Mouse (Mus musculus) heart, embryonic 11.5 days (tissue): ENCODE measurements around the gene Gm9803. TPM values are rescaled to one million over a fixed set of nuclear protein-coding genes. Genes with fewer than 3 reads are reported as not detected.
A peak's percentile ranks its signal among the peaks of the same experiment; 100 is the strongest.
"Not testable (repeated sequence)": the region's sequence is repeated elsewhere in the genome, so short reads cannot be mapped to it uniquely, and the experiment has no call there.

Experiments
- ATAC-seq: fragments of 200-750 bp; cut with Nextera tagmentation; replicated peaks from 2 replicates; pipeline ENCODE4 v1.8.0; 2017; ENCODE audit warnings: moderate library complexity; ENCODE audit not compliant: insufficient number of reproducible peaks, low FRiP score, low TSS enrichment
- H3K27ac ChIP-seq: fragments of 300-500 bp; sonication (generic); 2 replicates; pipeline ENCODE4 v1.5.1; 2014; ENCODE audit warnings: mild to moderate bottlenecking, low read depth, low read length
- H3K27me3 ChIP-seq: fragments of 300-500 bp; sonication (generic); 2 replicates; pipeline ENCODE4 v1.6.1; 2014; ENCODE audit warnings: mild to moderate bottlenecking, low read length, mixed read lengths; ENCODE audit not compliant: control insufficient read depth, insufficient read depth
- H3K36me3 ChIP-seq: fragments of 300-500 bp; sonication (generic); 2 replicates; pipeline ENCODE4 v1.6.1; 2014; ENCODE audit warnings: mild to moderate bottlenecking, low read length, moderate library complexity, mixed read lengths; ENCODE audit not compliant: control insufficient read depth, insufficient read depth
- H3K4me1 ChIP-seq: fragments of 300-500 bp; sonication (generic); 2 replicates; pipeline ENCODE4 v1.6.1; 2014; ENCODE audit warnings: low read length; ENCODE audit not compliant: control insufficient read depth, insufficient read depth
- H3K4me2 ChIP-seq: fragments of 300-500 bp; sonication (generic); 2 replicates; pipeline ENCODE4 v1.6.1; 2014; ENCODE audit warnings: mild to moderate bottlenecking, moderate library complexity
- H3K4me3 ChIP-seq: fragments of 300-500 bp; sonication (generic); 2 replicates; pipeline ENCODE4 v1.5.1; 2014; ENCODE audit warnings: low read depth, low read length
- H3K9ac ChIP-seq: fragments of 300-500 bp; sonication (generic); 2 replicates; pipeline ENCODE4 v1.6.1; 2014; ENCODE audit warnings: mild to moderate bottlenecking, low read depth, low read length, moderate library complexity
- H3K9me3 ChIP-seq: fragments of 300-500 bp; sonication (generic); replicated peaks from 2 replicates; pipeline ENCODE4 v1.6.1; 2016; ENCODE audit warnings: low read length; ENCODE audit not compliant: control insufficient read depth
- WGBS: fragments of 180-500 bp; shearing (Covaris S2); extraction: QIAGEN DNeasy Blood & Tissue Kit; methylation state at CpG from one replicate; pipeline ENCODE4 v1.1.7; 2014; ENCODE audit not compliant: insufficient replicate concordance; 5-methylcytosine and 5-hydroxymethylcytosine counted together
- polyA plus RNA-seq: library from polyadenylated mRNA; unstranded; fragments of >200 nt; fragmentation: Nextera tagmentation; extraction: Ambion mirVana; gene quantifications from 2 replicates; pipeline ENCODE4 v1.2.1, GENCODE M21; 2014

Gm9803 gene
- 11.5 and 22.7 TPM in 2 replicates for polyA plus RNA-seq

- H3K27me3 ChIP-seq, H3K27ac ChIP-seq, H3K4me2 ChIP-seq, H3K4me1 ChIP-seq, H3K9ac ChIP-seq, H3K4me3 ChIP-seq, ATAC-seq, H3K36me3 ChIP-seq, H3K9me3 ChIP-seq: not testable (repeated sequence)
- WGBS, result 97% methylated on average over 10 of the region's 10 CpGs
Observed at GRCm38 (mm10) chr10:43523931-43524330, at the start of gene Gm9803. TSS of gene Gm9803 (plus strand) at chr10:43524084.

DNA sequence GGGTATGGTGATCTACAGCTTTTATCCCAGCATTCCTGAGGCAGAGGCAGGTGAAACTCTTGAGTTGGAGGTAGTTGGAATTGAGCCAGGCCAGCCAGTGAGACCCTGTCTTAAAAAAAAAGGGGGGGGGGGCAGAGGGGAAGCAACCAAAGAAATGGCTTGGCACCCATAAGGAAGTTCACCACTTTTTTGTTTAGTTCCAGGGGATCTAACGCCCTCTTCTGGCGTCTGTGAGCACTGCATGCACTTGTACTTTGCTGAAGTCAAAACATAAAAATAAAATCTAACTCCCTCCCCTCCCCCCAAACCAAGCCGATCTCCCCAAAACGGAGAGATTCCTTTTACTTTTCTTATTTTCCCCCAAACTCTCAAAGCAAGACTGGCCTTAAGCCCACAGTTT is 48.5 kb upstream of the Gm9803 start:
- no peaks in the 10 kb centered on the region for H3K27me3 ChIP-seq
- no peak overlapping the region for H3K27ac ChIP-seq
- H3K9ac ChIP-seq, result no peak overlapping the region
- 49% methylated on average over 4 of the region's 4 CpGs for WGBS
- no peak overlapping the region for H3K4me2 ChIP-seq
- H3K4me1 ChIP-seq, result peaks cover 4% of the 10 kb centered on the region; the same call in 1 of the 2 replicates
- H3K4me3 ChIP-seq, result no peak overlapping the region
- H3K9me3 ChIP-seq, result no peaks in the 10 kb centered on the region
- no peak for ATAC-seq
- H3K36me3 ChIP-seq, result no peaks in the 10 kb centered on the region

- no peak overlapping the region for H3K27ac ChIP-seq
- peak overlapping the region; percentile 61 for H3K9ac ChIP-seq
- H3K4me1 ChIP-seq, result peaks cover 7% of the 10 kb centered on the region; the same call in 1 of the 2 replicates
- H3K9me3 ChIP-seq, result no peaks in the 10 kb centered on the region
- H3K27me3 ChIP-seq, result no peaks in the 10 kb centered on the region
- WGBS, result 10% methylated on average over 9 of the region's 9 CpGs
- H3K4me3 ChIP-seq, result peak overlapping the region; percentile 84
- H3K4me2 ChIP-seq, result peak overlapping the region; percentile 97
- ATAC-seq, result no peak
- no peaks in the 10 kb centered on the region for H3K36me3 ChIP-seq
Observed at GRCm38 (mm10) chr10:43477459-43477858, 46.4 kb upstream of the Gm9803 start.

DNA sequence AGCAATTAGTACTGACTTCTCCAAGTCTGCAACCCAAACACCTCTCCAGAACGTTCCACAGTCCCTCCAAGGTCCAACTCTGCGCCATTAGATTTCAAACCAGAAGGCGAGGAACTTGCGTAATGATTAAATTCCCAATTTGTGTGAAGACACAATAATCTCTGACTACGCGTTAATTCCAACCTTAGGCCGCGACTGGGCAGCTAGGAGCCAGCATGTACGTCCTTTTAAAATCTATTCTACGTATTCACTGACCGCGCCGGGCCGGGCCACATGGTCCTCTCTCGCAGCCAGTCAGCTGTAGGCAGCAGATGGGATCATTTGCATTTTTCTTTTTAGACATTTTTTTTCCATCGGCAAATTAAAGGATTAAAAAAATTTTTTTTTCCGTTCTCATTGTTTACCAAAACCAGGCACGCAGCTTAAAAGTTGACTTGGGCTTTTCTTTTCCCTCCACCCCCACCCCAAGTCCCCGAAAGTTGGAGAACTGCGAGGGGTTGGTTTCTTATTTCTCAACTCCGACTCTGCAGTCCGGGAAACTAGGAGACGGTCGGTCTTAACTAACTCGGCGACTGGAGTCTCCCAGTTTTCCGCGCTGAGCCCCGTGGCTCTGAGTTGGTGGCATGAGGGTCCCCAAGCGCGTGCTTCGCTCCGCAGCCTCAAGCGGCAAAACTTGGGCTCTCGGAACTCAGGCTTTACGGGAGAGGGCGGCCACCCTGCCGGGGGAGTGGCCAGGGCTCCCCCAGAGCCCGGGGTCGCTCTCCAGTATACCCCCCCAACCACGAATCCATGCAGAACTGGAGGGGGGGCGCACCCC is 45.8 kb upstream of the Gm9803 start:
- peak overlapping the region; percentile 97 for H3K4me2 ChIP-seq
- H3K9me3 ChIP-seq, result no peaks in the 10 kb centered on the region
- peaks cover 11% of the 10 kb centered on the region for H3K4me1 ChIP-seq
- H3K9ac ChIP-seq, result peak overlapping the region; percentile 95
- peak; percentile 19; the same call in 1 of the 2 replicates for ATAC-seq
- peak overlapping the region; percentile 97 for H3K27ac ChIP-seq
- peak overlapping the region; percentile 84 for H3K4me3 ChIP-seq
- WGBS, result under 1% methylated on average over 42 of the region's 42 CpGs
- no peaks in the 10 kb centered on the region for H3K27me3 ChIP-seq
- no peaks in the 10 kb centered on the region for H3K36me3 ChIP-seq

DNA sequence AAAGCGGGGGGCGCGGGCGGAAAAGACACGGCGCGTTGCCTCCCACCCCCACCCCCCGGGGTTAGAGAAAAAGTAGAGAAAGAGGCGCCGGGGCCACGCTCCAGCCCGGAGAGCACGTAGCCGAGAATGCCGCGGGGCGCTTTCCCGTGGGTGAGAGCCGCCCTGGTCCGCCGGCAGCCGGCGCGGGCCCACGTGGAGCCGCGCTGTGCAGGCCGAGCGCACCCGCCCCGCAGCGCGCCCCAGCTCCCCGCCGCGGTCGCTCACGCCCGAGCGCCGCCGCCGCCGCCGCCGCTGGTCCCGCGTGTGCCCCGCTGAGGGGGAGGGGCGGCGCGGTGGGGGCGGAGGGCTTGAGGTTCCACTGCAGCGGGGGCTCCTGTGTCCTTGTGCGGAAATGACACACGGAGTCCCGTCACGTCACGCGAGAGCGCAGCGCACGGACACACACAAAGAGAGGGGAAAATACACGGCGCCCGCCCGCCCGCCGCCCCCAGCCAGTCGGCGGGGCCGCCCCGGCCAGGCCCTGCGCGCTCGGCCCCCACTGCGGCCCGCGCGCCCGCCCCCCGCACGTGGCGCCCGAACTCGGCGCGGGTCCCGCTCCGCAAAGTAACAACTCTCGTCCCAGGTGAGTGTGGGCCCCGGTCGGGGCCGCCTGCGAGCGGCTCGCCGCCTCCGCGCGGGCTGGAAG is 45.0 kb upstream of the Gm9803 start, which contains the start of gene Bend3:
Gene Bend3 (plus strand): TSS at position 81 of the 685 bp plus-strand sequence.
- H3K27ac ChIP-seq, result peak within 1 kb of the TSS; percentile 97
- peak within 1 kb of the TSS; percentile 95 for H3K9ac ChIP-seq
- H3K4me2 ChIP-seq, result peak within 1 kb of the TSS; percentile 97
- peak; percentile 59 for ATAC-seq
- H3K4me3 ChIP-seq, result peak within 1 kb of the TSS; percentile 84
- under 1% methylated on average over 77 of the region's 101 CpGs for WGBS
- H3K27me3 ChIP-seq, result no peaks in the 10 kb centered on the region
- peaks cover 18% of the 10 kb centered on the region for H3K4me1 ChIP-seq
- no peaks in the 10 kb centered on the region for H3K9me3 ChIP-seq
- H3K36me3 ChIP-seq, result no peaks in the 10 kb centered on the region

DNA sequence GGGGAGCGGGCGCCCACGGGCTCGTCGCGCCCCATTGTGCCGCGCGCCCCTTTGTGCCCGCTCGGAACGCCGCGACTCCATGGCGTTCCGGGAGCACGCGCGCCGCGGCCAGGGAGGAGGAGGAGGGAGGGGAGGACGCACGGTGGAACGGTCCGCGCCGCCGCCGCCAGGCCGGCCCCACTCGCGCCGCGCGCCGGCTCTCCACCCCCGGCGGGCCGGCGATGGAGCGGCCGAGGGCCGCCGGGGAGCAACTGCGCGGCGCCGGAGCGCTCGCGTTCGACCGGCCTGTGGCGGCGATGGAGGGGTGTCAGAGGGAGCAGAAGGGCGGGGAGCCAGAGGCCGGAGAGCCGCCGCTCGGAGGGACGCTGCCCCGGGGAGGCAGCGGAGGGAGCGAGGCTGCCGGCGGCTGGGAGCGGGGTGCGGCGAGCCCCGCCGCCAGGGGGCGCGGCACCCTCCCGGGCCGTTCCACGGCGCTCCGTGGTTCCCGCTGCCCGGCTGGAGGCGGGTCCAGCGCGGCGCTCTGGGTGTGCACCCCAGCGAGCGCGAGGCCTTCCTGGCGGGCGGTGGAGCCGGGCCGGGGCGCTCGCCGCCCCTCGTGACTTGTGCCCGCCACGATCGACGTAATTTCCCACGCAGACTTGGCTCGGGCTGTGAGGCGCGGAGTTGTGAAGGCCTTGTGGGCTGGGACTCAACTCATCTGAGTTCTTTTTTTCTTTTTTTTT is 44.3 kb upstream of the Gm9803 start:
- H3K4me1 ChIP-seq, result peaks cover 22% of the 10 kb centered on the region
- H3K9me3 ChIP-seq, result no peaks in the 10 kb centered on the region
- no peaks in the 10 kb centered on the region for H3K27me3 ChIP-seq
- H3K4me2 ChIP-seq, result peak overlapping the region; percentile 97
- H3K4me3 ChIP-seq, result peak overlapping the region; percentile 84
- H3K36me3 ChIP-seq, result no peaks in the 10 kb centered on the region
- peak; percentile 88 for ATAC-seq
- peak overlapping the region; percentile 95 for H3K9ac ChIP-seq
- peak overlapping the region; percentile 97 for H3K27ac ChIP-seq
- under 1% methylated on average over 91 of the region's 103 CpGs for WGBS

GRCm38 (mm10) chr10:43480227-43480849 is 43.5 kb upstream of the Gm9803 start:
- peak overlapping the region; percentile 95 for H3K9ac ChIP-seq
- peak overlapping the region; percentile 97 for H3K27ac ChIP-seq
- peak overlapping the region; percentile 84 for H3K4me3 ChIP-seq
- H3K36me3 ChIP-seq, result no peaks in the 10 kb centered on the region
- peak overlapping the region; percentile 97 for H3K4me2 ChIP-seq
- peaks cover 22% of the 10 kb centered on the region for H3K4me1 ChIP-seq
- H3K9me3 ChIP-seq, result no peaks in the 10 kb centered on the region
- ATAC-seq, result no peak
- WGBS, result 10% methylated on average over 13 of the region's 13 CpGs
- no peaks in the 10 kb centered on the region for H3K27me3 ChIP-seq

DNA sequence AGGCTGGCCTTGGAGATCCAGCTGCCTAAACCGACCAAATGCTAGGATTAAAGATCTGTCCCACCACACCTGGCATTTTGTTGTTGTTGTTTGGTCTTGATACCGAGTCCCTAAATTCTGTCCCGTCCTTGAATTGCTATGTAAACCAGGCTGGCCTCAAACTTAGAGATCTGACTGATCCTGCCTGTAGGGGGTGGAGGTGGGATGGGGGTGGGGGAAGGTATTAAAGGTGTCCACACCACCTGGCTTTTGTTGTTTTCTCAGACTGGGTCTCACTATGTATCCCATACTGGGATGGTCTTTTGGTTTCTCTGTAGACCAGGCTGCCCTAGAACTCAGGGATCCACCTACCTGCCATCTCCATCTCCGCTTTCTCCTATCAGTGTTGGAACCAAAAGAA is 42.7 kb upstream of the Gm9803 start:
- no peak for ATAC-seq
- Histone ChIP-seq H3K9ac (no peak overlapping the region), H3K27me3 (no peaks in the 10 kb centered on the region), H3K9me3 (no peaks in the 10 kb centered on the region), H3K4me3 (no peak overlapping the region), H3K27ac (no peak overlapping the region), H3K4me1 (peaks cover 22% of the 10 kb centered on the region), H3K36me3 (no peaks in the 10 kb centered on the region), H3K4me2 (no peak overlapping the region)
- 41% methylated on average over 4 of the region's 4 CpGs for WGBS
